Mouse (Mus musculus) limb, embryonic 14.5 days (tissue): ENCODE measurements around the gene Syce3. TPM values are rescaled to one million over a fixed set of nuclear protein-coding genes. Genes with fewer than 3 reads are reported as not detected.

Experiments
- ATAC-seq: fragments of 200-750 bp; cut with Nextera tagmentation; 2 replicates; pipeline ENCODE4 v1.8.0; 2017; ENCODE audit warnings: low read depth, moderate number of reproducible peaks, moderate TSS enrichment; ENCODE audit not compliant: low FRiP score
- DNase-seq: peaks from one replicate; pipeline ENCODE4 v3.0.0-alpha.2; 2015; ENCODE audit warnings: low spot score
- H3K27ac ChIP-seq: fragments of 300-500 bp; sonication (generic); replicated peaks from 2 replicates; pipeline ENCODE4 v1.5.1; 2014; ENCODE audit warnings: low read depth, mild to moderate bottlenecking, low read length, moderate library complexity, mixed read lengths
- H3K27me3 ChIP-seq: fragments of 300-500 bp; sonication (generic); 2 replicates; pipeline ENCODE4 v1.6.1; 2014; ENCODE audit warnings: low read length, mixed read lengths; ENCODE audit not compliant: control insufficient read depth, insufficient read depth
- H3K36me3 ChIP-seq: fragments of 300-500 bp; sonication (generic); 2 replicates; pipeline ENCODE4 v1.6.1; 2014; ENCODE audit warnings: mild to moderate bottlenecking, low read length, moderate library complexity, mixed read lengths; ENCODE audit not compliant: control insufficient read depth, insufficient read depth
- H3K4me1 ChIP-seq: fragments of 300-500 bp; sonication (generic); 2 replicates; pipeline ENCODE4 v1.6.1; 2014; ENCODE audit warnings: antibody characterized with exemption, low read length, mixed read lengths; ENCODE audit not compliant: control insufficient read depth, insufficient read depth
- H3K4me2 ChIP-seq: fragments of 300-500 bp; sonication (generic); replicated peaks from 2 replicates; pipeline ENCODE4 v1.6.1; 2014; ENCODE audit warnings: low read depth, mild to moderate bottlenecking, low read length, moderate library complexity; ENCODE audit not compliant: severe bottlenecking
- H3K4me3 ChIP-seq: fragments of 300-500 bp; sonication (generic); replicated peaks from 2 replicates; pipeline ENCODE4 v1.5.1; 2014; ENCODE audit warnings: low read length
- H3K9ac ChIP-seq: fragments of 300-500 bp; sonication (generic); 2 replicates; pipeline ENCODE4 v1.6.1; 2014; ENCODE audit warnings: mild to moderate bottlenecking, low read depth, low read length, moderate library complexity; ENCODE audit not compliant: severe bottlenecking
- H3K9me3 ChIP-seq: fragments of 300-500 bp; sonication (generic); 2 replicates; pipeline ENCODE4 v1.6.1; 2016; ENCODE audit warnings: low read length; ENCODE audit not compliant: control insufficient read depth
- POLR2A ChIP-seq: fragments of 200-500 bp; IDR thresholded peaks from 2 replicates; pipeline ENCODE4 v1.8.0; 2012; ENCODE audit warnings: inconsistent platforms, mild to moderate bottlenecking, moderate library complexity, borderline replicate concordance; ENCODE audit not compliant: insufficient read depth, insufficient read length; ENCODE audit errors: extremely low read depth
- WGBS: fragments of 180-500 bp; shearing (Covaris S2); extraction: QIAGEN DNeasy Blood & Tissue Kit; methylation state at CpG from one replicate; pipeline ENCODE4 v1.1.7; 2014; 5-methylcytosine and 5-hydroxymethylcytosine counted together
- polyA plus RNA-seq, 2 experiments: library from polyadenylated mRNA; depleted of rRNA in 1 of 2; stranded (reverse) in 1 of 2; unstranded in 1 of 2; fragments of >200 nt; fragmentation: Nextera tagmentation in 1 of 2; extraction: Ambion mirVana in 1 of 2; gene quantifications; 2 replicates each; pipeline versions ENCODE4 v1.2.1 to v1.2.3; 2012 to 2014

The Syce3 gene
- polyA plus RNA-seq, 2 experiments: not detected

GRCm38 (mm10) chr15:89355241-89356187 is 54.8 kb downstream of the Syce3 start, which contains the start of the genes Lmf2 and Ncaph2:
Gene Lmf2, minus strand, starts transcription at chr15:89355659.
Gene Ncaph2, plus strand, starts transcription at chr15:89355719.
- Histone ChIP-seq H3K9me3 (no peaks in the 10 kb centered on the region), H3K4me1 (peaks cover 18% of the 10 kb centered on the region), H3K36me3 (peaks cover 46% of the 10 kb centered on the region), H3K27ac (peak within 1 kb of the TSS; percentile 89), H3K4me2 (peak within 1 kb of the TSS; percentile 77), H3K27me3 (no peaks in the 10 kb centered on the region), H3K4me3 (peak within 1 kb of the TSS; percentile 89), H3K9ac (peak within 1 kb of the TSS; percentile 83)
- WGBS: under 1% methylated on average over 60 of the region's 64 CpGs
- ATAC-seq (peak; percentile 94), DNase-seq (peak; percentile 95)
- TF ChIP-seq POLR2A: peak; percentile 51; the same call in 1 of the 2 replicates

- peak overlapping the region; percentile 89 for H3K4me3 ChIP-seq
- no peaks in the 10 kb centered on the region for H3K9me3 ChIP-seq
- H3K27me3 ChIP-seq: no peaks in the 10 kb centered on the region
- peak overlapping the region; percentile 77 for H3K4me2 ChIP-seq
- no peak overlapping the region for H3K27ac ChIP-seq
- H3K4me1 ChIP-seq: peaks cover 18% of the 10 kb centered on the region
- ATAC-seq (no peak), DNase-seq (no peak)
- 84% methylated on average over 6 of the region's 7 CpGs for WGBS
- peak overlapping the region; percentile 83 for H3K9ac ChIP-seq
- peaks cover 49% of the 10 kb centered on the region for H3K36me3 ChIP-seq
- TF ChIP-seq POLR2A: no peak
These were observed 55.8 kb downstream of the Syce3 start for GRCm38 (mm10) chr15:89354455-89354854.

- no peak overlapping the region for H3K4me2 ChIP-seq
- peaks cover 49% of the 10 kb centered on the region for H3K36me3 ChIP-seq
- no peak for ATAC-seq
- DNase-seq: no peak
- no peak for TF ChIP-seq POLR2A
- H3K4me3 ChIP-seq: no peak overlapping the region
- 93% methylated on average over 16 of the region's 16 CpGs for WGBS
- no peaks in the 10 kb centered on the region for H3K27me3 ChIP-seq
- H3K9ac ChIP-seq: no peak overlapping the region
- no peaks in the 10 kb centered on the region for H3K9me3 ChIP-seq
- H3K4me1 ChIP-seq: peaks cover 18% of the 10 kb centered on the region
- H3K27ac ChIP-seq: no peak overlapping the region
These were observed 56.5 kb downstream of the Syce3 start for GRCm38 (mm10) chr15:89353837-89354236.

- no peak for TF ChIP-seq POLR2A
- ATAC-seq (no peak), DNase-seq (no peak)
- Histone ChIP-seq H3K9me3 (no peaks in the 10 kb centered on the region), H3K4me1 (peaks cover 18% of the 10 kb centered on the region), H3K27ac (no peak overlapping the region), H3K36me3 (peaks cover 49% of the 10 kb centered on the region), H3K4me2 (no peak overlapping the region), H3K27me3 (no peaks in the 10 kb centered on the region), H3K9ac (no peak overlapping the region), H3K4me3 (no peak overlapping the region)
- 98% methylated on average over 12 of the region's 12 CpGs for WGBS
These were observed 57.5 kb downstream of the Syce3 start for GRCm38 (mm10) chr15:89352795-89353194.

- TF ChIP-seq POLR2A: no peak
- Histone ChIP-seq H3K4me3 (no peak overlapping the region), H3K4me2 (no peak overlapping the region), H3K9me3 (no peaks in the 10 kb centered on the region), H3K27ac (no peak overlapping the region), H3K4me1 (peaks cover 11% of the 10 kb centered on the region), H3K9ac (no peak overlapping the region), H3K36me3 (peaks cover 44% of the 10 kb centered on the region), H3K27me3 (no peaks in the 10 kb centered on the region)
- 93% methylated on average over 12 of the region's 14 CpGs for WGBS
- DNase-seq (no peak), ATAC-seq (no peak)
These were observed 58.2 kb downstream of the Syce3 start for GRCm38 (mm10) chr15:89352054-89352453.
